Mouse (Mus musculus) ZHBTc4 (cell line): Measurements from ENCODE around the gene Nptx1.

Source experiments
- DNase-seq: peaks from one replicate; pipeline ENCODE4 v3.0.0-alpha.2; 2011; ENCODE audit warnings: low read depth, low spot score

Gene Nptx1

GRCm38 (mm10) chr11:119523392-119523791 is 24.2 kb downstream of the Nptx1 start:
- no peak for DNase-seq

- no peak for DNase-seq
These were observed 24.8 kb downstream of the Nptx1 start for GRCm38 (mm10) chr11:119522779-119523178.

- DNase-seq = no peak
These were observed 25.4 kb downstream of the Nptx1 start for GRCm38 (mm10) chr11:119521920-119522710.

GRCm38 (mm10) chr11:119520713-119521063 is 26.9 kb downstream of the Nptx1 start:
- no peak for DNase-seq

GRCm38 (mm10) chr11:119520005-119520712 is 27.4 kb downstream of the Nptx1 start:
- DNase-seq = no peak

- DNase-seq = no peak
These were observed 28.2 kb downstream of the Nptx1 start for GRCm38 (mm10) chr11:119519387-119519786.

- DNase-seq = peak; percentile 23
These were observed 30.7 kb downstream of the Nptx1 start for GRCm38 (mm10) chr11:119516677-119517361.

GRCm38 (mm10) chr11:119515823-119516676 is 31.5 kb downstream of the Nptx1 start:
- DNase-seq = no peak

GRCm38 (mm10) chr11:119514967-119515636 is 32.5 kb downstream of the Nptx1 start:
- peak; percentile 68 for DNase-seq

GRCm38 (mm10) chr11:119514108-119514860 is 33.3 kb downstream of the Nptx1 start:
- DNase-seq = no peak

GRCm38 (mm10) chr11:119513038-119513659 is 34.4 kb downstream of the Nptx1 start:
- DNase-seq = no peak

GRCm38 (mm10) chr11:119509165-119509776 is 38.3 kb downstream of the Nptx1 start:
- no peak for DNase-seq

GRCm38 (mm10) chr11:119507772-119508171 is 39.8 kb downstream of the Nptx1 start:
- DNase-seq = no peak

GRCm38 (mm10) chr11:119506386-119506785 is 41.2 kb downstream of the Nptx1 start:
- DNase-seq = no peak

GRCm38 (mm10) chr11:119503675-119504074 is 43.9 kb downstream of the Nptx1 start:
- peak; percentile 71 for DNase-seq

GRCm38 (mm10) chr11:119500011-119500410 is 47.5 kb downstream of the Nptx1 start:
- DNase-seq = no peak

- DNase-seq = no peak
These were observed 48.3 kb downstream of the Nptx1 start for GRCm38 (mm10) chr11:119499297-119499696.

GRCm38 (mm10) chr11:119497451-119497850 is 50.1 kb downstream of the Nptx1 start:
- DNase-seq = no peak

- no peak for DNase-seq
These were observed 51.4 kb downstream of the Nptx1 start for GRCm38 (mm10) chr11:119496147-119496546.
